Mouse (Mus musculus): ENCODE data around the gene Iars2.

DNA sequence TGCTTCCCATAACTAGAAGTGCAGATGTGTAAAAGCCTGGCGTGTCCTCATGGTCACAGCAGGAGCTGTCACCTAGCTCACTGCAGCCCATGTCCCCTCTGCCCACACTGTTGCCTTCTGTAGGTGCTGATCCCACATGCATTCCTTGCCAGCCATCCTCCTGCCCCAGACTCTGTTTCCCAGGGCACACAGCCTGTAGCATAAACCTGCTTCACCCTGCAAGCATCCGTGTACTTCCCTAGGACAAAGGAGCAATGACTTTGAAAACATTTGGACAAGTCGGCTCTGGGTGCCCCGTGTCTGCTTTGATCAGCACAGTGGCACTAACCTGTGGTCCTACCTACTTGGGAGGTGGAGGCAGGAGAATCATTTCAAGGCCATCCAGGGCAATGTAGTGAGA, 21.4 kb upstream of the Iars2 start:
- TF ChIP-seq CTCF (IDR thresholded peaks at IDR 0.05; ENCODE audit: extremely low read depth, insufficient read length, insufficient replicate concordance, low read depth, low read length) (no peak), POLR2A (IDR thresholded peaks at IDR 0.05; ENCODE audit: low read depth, low read length) (no peak)
